Mouse (Mus musculus) embryo, embryonic 11 days (tissue): ENCODE measurements around the gene Susd4.

Experiments used
- DNase-seq: peaks from one replicate; pipeline ENCODE4 v3.0.0-alpha.2; 2015

Susd4 gene

GRCm38 (mm10) chr1:182922824-182923223 is 159.2 kb downstream of the Susd4 start:
- DNase-seq = no peak

DNA sequence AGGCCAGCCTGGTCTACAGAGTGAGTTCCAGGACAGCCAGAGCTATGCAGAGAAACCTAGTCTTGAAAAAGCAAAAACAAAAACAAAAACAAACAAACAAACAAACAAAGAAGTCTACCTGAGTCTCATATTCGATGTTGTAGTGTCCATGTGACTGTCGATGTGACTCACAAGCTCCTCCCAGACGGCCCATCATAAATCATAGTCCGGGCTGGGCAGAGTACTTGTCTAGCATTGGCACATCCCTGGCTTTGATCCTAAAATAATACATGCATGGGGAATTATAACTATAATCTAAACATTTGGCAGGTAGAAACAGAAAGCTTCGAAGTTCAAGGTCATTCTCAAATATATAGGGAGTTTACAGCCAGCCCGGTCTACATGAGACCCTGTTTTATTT is 162.8 kb downstream of the Susd4 start:
- no peak for DNase-seq

GRCm38 (mm10) chr1:182927878-182928851 is 164.5 kb downstream of the Susd4 start:
- DNase-seq = no peak

- no peak for DNase-seq
Observed at GRCm38 (mm10) chr1:182935469-182935868, 171.8 kb downstream of the Susd4 start.

- no peak for DNase-seq
Observed at GRCm38 (mm10) chr1:182937486-182938120, 173.9 kb downstream of the Susd4 start.

- DNase-seq = no peak
Observed at GRCm38 (mm10) chr1:182941921-182942320, 178.3 kb downstream of the Susd4 start.

- no peak for DNase-seq
Observed at GRCm38 (mm10) chr1:182943911-182944310, 180.3 kb downstream of the Susd4 start.

- no peak for DNase-seq
Observed at GRCm38 (mm10) chr1:182944638-182945037, 181.0 kb downstream of the Susd4 start.

DNA sequence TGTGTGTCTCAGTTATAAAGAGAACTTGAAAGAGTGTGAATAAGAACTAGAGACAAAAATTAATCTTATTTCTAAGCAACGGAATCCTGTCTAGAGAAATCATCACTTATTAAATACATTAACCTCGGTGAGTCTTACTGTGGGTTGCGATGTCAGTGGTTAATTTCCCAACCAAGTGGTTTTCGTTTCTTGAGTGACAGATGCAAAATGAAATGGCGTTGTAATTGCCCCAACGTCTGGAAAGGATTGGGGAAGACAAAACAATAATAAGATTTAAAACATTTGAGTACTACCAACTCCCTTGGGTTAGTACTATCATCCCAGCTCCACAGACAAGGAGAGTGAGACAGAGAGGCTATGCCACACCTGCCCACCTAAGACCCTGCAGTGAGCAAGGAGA is 181.9 kb downstream of the Susd4 start:
- no peak for DNase-seq
